Mouse (Mus musculus) hindbrain, embryonic 11.5 days (tissue): ENCODE measurements at regions not wholly inside any gene's neighbourhood (a gene's known extent, or its start where the extent isn't known, plus 50 kb on each side); places are given as distances from the start of the nearest gene placed in this dataset.

Experiments
- ATAC-seq: fragments of 200-750 bp; cut with Nextera tagmentation; 2 replicates; pipeline ENCODE4 v1.8.0; 2017; ENCODE audit warnings: mild to moderate bottlenecking, moderate TSS enrichment, moderate library complexity; ENCODE audit not compliant: low FRiP score
- DNase-seq: peaks from one replicate; pipeline ENCODE4 v3.0.0-alpha.2; 2015; ENCODE audit warnings: low spot score
- H3K27ac ChIP-seq: fragments of 300-500 bp; sonication (generic); 2 replicates; pipeline ENCODE4 v1.5.1; 2014; ENCODE audit warnings: mild to moderate bottlenecking, low read depth, low read length
- H3K27me3 ChIP-seq: fragments of 300-500 bp; sonication (generic); 2 replicates; pipeline ENCODE4 v1.6.1; 2014; ENCODE audit warnings: mild to moderate bottlenecking, low read length, moderate library complexity, mixed read lengths; ENCODE audit not compliant: control insufficient read depth, insufficient read depth
- H3K36me3 ChIP-seq: fragments of 300-500 bp; sonication (generic); 2 replicates; pipeline ENCODE4 v1.6.1; 2014; ENCODE audit warnings: mild to moderate bottlenecking, low read length, moderate library complexity, mixed read lengths; ENCODE audit not compliant: control insufficient read depth, insufficient read depth
- H3K4me1 ChIP-seq: fragments of 300-500 bp; sonication (generic); replicated peaks from 2 replicates; pipeline ENCODE4 v1.6.1; 2014; ENCODE audit warnings: low read length, mixed read lengths; ENCODE audit not compliant: control insufficient read depth, insufficient read depth
- H3K4me2 ChIP-seq: fragments of 300-500 bp; sonication (generic); replicated peaks from 2 replicates; pipeline ENCODE4 v1.6.1; 2014; ENCODE audit warnings: mild to moderate bottlenecking, low read depth, low read length
- H3K4me3 ChIP-seq: fragments of 300-500 bp; sonication (generic); 2 replicates; pipeline ENCODE4 v1.5.1; 2014; ENCODE audit warnings: low read depth, low read length
- H3K9ac ChIP-seq: fragments of 300-500 bp; sonication (generic); 2 replicates; pipeline ENCODE4 v1.6.1; 2014; ENCODE audit warnings: low read depth, low read length
- H3K9me3 ChIP-seq: fragments of 300-500 bp; sonication (generic); 2 replicates; pipeline ENCODE4 v1.6.1; 2016; ENCODE audit warnings: low read length; ENCODE audit not compliant: control insufficient read depth
- WGBS: fragments of 180-500 bp; shearing (Covaris S2); extraction: QIAGEN DNeasy Blood & Tissue Kit; methylation state at CpG from one replicate; pipeline ENCODE4 v1.1.7; 2014; 5-methylcytosine and 5-hydroxymethylcytosine counted together

DNA sequence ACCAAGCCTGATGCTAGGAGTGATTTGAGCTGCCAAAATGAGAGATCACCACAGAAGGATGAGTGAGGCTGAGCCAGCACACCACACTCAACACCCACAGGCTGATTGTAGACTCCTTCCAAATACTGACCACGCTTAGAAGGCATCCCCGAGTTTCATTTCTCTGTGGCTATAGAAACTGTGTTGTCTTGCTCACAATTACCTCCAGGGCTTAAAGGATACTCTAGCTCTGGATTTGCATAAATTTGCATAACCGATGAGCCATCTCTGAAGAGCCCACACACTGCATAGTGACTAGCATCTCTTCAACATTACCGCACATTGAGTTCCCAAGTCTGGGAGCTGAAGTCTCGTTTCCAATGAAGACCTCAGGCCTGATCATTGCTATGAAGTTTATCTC, 110.3 kb downstream of the Nufip1 start:
- DNase-seq (peak; percentile 25), ATAC-seq (peak; percentile 75; the same call in 1 of the 2 replicates)
- Histone ChIP-seq H3K9me3 (no peaks in the 10 kb centered on the region), H3K4me3 (no peak overlapping the region), H3K27me3 (no peaks in the 10 kb centered on the region), H3K27ac (peak overlapping the region; percentile 27; the same call in 1 of the 2 replicates), H3K36me3 (no peaks in the 10 kb centered on the region), H3K4me1 (no peaks in the 10 kb centered on the region), H3K9ac (no peak overlapping the region), H3K4me2 (no peak overlapping the region)
- WGBS = 58% methylated on average over 5 of the region's 5 CpGs

DNA sequence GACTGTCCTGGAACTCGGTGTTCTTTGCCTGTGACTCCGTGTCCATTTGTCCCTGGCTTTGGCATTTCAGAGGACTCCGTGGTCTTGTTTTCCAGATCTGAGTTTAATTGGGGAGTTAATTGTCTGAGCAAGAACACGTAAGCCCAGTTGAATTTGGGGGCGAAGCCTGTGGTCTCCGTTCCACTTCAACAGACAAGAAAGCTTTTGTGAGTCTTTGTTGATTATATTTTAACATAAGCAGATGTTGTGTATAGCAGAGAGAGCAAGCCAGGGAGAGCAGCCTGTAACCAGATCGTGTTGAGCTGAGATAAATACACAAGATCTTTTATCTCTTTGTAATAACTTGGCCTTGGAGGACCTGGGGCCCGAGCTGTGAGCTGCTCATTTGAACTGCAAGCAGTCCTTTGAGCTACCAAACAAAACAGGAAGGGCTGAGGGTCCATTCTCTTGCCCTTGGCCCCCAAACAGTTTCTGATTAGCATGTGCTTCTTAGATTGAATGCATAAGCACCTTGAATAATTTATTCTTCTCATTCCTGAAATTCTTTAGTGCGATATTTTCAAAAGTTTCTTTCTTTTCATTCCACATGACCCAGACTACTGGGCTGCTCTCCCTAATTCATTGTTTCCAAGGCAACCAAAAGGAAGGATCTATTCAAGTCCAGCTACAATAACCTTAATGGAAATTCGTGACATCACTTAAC, 111.1 kb downstream of the Nufip1 start:
- 32% methylated on average over 10 of the region's 10 CpGs for WGBS
- Histone ChIP-seq H3K27ac (peak overlapping the region; percentile 52), H3K4me1 (no peaks in the 10 kb centered on the region), H3K4me2 (no peak overlapping the region), H3K9ac (no peak overlapping the region), H3K36me3 (no peaks in the 10 kb centered on the region), H3K27me3 (no peaks in the 10 kb centered on the region), H3K9me3 (no peaks in the 10 kb centered on the region), H3K4me3 (no peak overlapping the region)
- DNase-seq (peak; percentile 46), ATAC-seq (peak; percentile 71)

DNA sequence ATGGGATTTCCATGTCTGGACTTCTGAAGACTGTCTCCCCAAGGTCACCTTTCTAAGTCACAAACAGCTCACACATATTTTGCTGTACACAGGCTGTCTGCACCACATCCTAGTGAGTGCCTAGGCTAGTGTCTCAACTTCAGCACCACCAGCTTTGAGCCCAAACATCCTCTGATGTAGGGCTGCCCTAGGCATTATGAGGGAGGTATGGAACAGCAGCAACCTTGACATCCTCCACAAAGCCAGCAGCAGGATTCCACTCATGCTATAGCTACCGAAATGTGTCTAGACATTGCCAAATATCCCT, 111.6 kb downstream of the Nufip1 start:
- H3K9me3 ChIP-seq = no peaks in the 10 kb centered on the region
- H3K27ac ChIP-seq = peak overlapping the region; percentile 37; the same call in 1 of the 2 replicates
- H3K27me3 ChIP-seq = no peaks in the 10 kb centered on the region
- DNase-seq = no peak
- H3K9ac ChIP-seq = no peak overlapping the region
- no peak; the same call in 1 of the 2 replicates for ATAC-seq
- H3K4me1 ChIP-seq = no peaks in the 10 kb centered on the region
- no peak overlapping the region for H3K4me2 ChIP-seq
- 82% methylated on average over 1 of the region's 1 CpGs for WGBS
- no peaks in the 10 kb centered on the region for H3K36me3 ChIP-seq
- H3K4me3 ChIP-seq = no peak overlapping the region

DNA sequence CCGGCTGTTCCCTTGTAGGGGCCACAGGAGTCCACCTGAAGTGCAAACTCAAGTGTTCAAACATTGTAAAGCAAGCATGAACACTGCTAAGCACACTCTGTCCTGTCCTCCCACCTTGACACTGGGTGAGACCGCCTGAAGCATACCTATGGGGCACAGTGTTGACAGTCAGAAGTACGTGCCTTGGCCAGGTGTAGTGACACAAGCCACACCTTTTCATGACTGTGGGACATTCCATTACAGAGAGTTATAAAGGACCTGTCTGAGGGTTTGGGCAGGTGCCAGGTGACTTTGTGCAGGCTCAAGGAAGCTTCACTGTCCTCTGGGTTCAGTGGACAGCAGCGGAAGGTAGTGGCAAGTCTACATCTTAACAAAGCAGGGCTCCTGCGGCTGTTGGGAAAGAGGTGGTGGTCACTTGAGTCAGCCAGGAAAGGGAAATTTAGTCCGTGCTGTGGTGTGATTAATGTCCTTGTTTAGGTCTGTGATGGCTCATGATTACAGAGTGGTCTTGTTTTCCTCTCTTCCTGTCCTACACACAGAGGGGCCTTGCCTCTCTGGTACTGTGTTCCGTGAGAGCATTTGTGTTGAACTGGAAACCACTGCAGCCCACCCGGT, 112.5 kb downstream of the Nufip1 start:
- no peak for ATAC-seq
- 91% methylated on average over 8 of the region's 8 CpGs for WGBS
- no peak overlapping the region for H3K27ac ChIP-seq

DNA sequence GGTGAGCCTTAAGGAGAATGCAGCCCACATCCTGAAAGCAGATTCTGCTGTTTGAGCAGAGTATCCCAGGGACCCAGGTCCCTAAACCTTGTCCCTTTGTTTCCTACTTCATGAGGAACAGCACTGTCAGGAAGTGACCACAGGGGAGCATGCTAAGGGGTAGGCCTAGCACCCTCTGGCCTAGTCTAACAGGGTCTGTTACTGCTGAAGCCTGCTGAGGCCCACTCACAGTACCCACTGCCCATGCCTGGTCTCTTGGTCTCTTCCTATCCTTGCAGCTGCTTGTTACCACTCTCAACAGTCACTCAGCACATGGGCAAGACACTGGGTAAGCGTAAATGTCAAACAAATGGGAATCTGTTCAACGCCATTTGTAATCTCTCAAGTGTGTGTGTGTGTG, 113.2 kb downstream of the Nufip1 start:
- DNase-seq (no peak), ATAC-seq (no peak)
- H3K36me3 ChIP-seq = no peaks in the 10 kb centered on the region
- no peaks in the 10 kb centered on the region for H3K4me1 ChIP-seq
- H3K9ac ChIP-seq = no peak overlapping the region
- no peak overlapping the region for H3K4me3 ChIP-seq
- no peak overlapping the region for H3K27ac ChIP-seq
- no peaks in the 10 kb centered on the region for H3K27me3 ChIP-seq
- H3K4me2 ChIP-seq = no peak overlapping the region
- H3K9me3 ChIP-seq = no peaks in the 10 kb centered on the region
- WGBS = 98% methylated on average over 2 of the region's 2 CpGs

More for the DNA sequence above, 112.5 kb downstream of the Nufip1 start:
- Histone ChIP-seq H3K27me3 (no peaks in the 10 kb centered on the region), H3K4me2 (no peak overlapping the region), H3K36me3 (no peaks in the 10 kb centered on the region), H3K4me3 (no peak overlapping the region), H3K4me1 (no peaks in the 10 kb centered on the region), H3K9ac (no peak overlapping the region), H3K9me3 (no peaks in the 10 kb centered on the region)
- DNase-seq = no peak

DNA sequence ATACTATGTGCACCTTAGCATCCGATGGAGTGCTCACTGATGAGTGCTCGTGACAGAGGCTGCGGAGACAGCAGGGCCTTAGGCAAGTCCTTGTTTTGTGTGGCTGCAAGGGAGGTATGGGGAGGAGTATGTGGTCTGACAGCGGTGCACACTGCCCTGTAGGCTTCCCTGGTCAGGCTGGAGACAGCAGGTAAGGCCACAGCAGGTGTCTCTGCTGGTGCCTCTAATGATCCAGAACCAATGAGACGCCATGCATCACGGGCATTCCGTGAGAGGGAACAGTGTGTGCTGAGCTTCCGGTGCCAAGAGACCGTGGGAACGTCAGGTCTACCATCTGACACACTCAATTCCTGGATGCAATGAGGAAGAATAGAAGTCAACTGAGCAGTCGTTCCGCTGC, 114.8 kb downstream of the Nufip1 start:
- DNase-seq (no peak), ATAC-seq (no peak)
- no peaks in the 10 kb centered on the region for H3K36me3 ChIP-seq
- no peak overlapping the region for H3K27ac ChIP-seq
- no peaks in the 10 kb centered on the region for H3K27me3 ChIP-seq
- no peak overlapping the region for H3K4me3 ChIP-seq
- H3K9ac ChIP-seq = no peak overlapping the region
- H3K4me1 ChIP-seq = no peaks in the 10 kb centered on the region
- no peak overlapping the region for H3K4me2 ChIP-seq
- no peaks in the 10 kb centered on the region for H3K9me3 ChIP-seq
- 73% methylated on average over 12 of the region's 12 CpGs for WGBS

DNA sequence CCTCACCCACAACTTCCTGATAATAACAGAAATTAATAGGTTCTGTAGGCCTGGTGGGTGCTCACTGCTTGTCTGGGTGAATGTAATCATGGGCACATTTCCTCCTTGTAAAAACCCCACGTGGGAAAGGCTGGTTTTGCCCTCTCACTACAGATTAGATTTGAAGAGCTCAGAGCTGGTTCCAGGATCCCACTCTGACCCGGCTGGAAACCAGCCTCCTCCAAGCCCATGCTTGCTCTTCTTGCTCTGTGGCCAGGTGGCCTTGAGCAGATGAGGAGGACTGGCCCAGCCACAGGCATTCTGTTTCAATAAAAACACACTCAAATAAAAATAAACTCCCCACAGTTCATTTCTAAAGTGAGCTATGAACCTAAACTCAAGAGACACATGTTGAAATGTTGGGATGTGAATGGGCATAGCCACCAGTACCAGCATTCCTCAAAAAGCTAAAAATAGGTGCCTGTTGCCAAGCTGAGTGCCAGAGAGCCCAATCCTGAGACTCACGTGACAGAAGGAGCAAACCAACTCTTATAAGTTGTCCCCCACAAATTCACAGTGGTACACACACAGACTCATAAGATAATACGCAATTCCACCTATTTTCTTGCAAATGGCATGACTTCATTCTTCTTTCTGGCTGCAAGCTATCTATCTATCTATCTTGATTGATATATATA, 116.1 kb downstream of the Nufip1 start:
- Histone ChIP-seq H3K27ac (no peak overlapping the region), H3K4me2 (no peak overlapping the region), H3K36me3 (no peaks in the 10 kb centered on the region), H3K9ac (no peak overlapping the region), H3K9me3 (no peaks in the 10 kb centered on the region), H3K27me3 (no peaks in the 10 kb centered on the region), H3K4me1 (no peaks in the 10 kb centered on the region), H3K4me3 (no peak overlapping the region)
- WGBS = 77% methylated on average over 4 of the region's 4 CpGs
- no peak for ATAC-seq
- DNase-seq = no peak

DNA sequence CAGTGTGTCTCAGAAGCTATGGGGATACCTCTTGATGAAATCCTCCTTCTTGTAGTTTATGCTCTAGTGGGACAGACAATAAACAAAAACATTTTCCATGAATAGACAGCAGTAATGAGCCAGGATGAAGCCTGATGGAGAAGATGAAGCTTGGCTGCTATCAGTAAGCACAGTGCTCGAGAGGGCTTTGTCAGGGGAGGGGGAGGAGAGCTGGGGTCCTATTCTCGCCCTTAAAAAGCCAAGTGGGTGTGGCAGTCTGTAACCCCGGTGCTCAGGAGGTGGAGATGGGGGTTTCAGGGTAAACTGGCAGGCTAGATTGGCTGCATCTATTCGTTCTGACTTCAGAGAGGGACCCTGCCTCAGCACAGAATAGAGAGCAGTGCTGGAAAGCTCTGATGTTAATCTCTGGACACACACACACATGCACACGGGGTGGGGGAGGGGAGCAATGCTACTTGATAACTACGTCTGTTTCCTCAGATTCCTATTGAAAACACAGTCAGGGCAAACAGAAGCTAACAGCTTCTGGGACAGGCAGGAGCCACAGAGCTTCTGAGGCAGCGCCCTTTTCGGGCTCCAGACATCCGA, 118.4 kb downstream of the Nufip1 start:
- 64% methylated on average over 9 of the region's 9 CpGs for WGBS
- no peak overlapping the region for H3K4me3 ChIP-seq
- no peaks in the 10 kb centered on the region for H3K27me3 ChIP-seq
- ATAC-seq = no peak
- H3K36me3 ChIP-seq = no peaks in the 10 kb centered on the region
- no peaks in the 10 kb centered on the region for H3K4me1 ChIP-seq
- no peaks in the 10 kb centered on the region for H3K9me3 ChIP-seq
- no peak overlapping the region for H3K27ac ChIP-seq
- H3K9ac ChIP-seq = no peak overlapping the region
- no peak overlapping the region for H3K4me2 ChIP-seq
- DNase-seq = no peak
